Mouse (Mus musculus): ENCODE measurements around the gene Usp13. TPM values are rescaled to one million over a fixed set of nuclear protein-coding genes. Genes with fewer than 3 reads are reported as not detected.

Gene Usp13
- polyA plus RNA-seq, 1 experiment from 2014 or later = 6.0 TPM

DNA sequence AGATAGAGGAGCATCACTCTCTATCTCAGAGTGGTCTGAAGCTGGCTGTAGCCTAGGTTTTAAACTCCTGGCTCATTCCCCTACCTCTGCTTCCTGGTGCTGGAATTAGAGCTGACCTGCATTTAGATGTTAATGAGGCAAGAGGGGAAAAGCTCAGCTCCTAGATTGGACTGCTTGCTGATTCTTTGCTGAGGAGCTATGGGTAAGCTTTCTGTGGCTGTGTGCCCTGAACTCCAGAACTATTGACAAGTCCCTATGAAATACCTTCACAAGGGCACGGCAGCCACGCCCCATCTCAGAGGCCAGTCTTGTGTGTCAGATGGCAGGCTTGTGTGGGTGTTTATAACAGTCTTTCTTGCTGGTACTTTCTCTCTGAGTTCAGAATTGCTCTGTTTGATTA is 16.5 kb downstream of the Usp13 start:
- 37% methylated on average over 2 of the region's 2 CpGs for WGBS
- no peak for DNase-seq (ENCODE audit: low spot score)

DNA sequence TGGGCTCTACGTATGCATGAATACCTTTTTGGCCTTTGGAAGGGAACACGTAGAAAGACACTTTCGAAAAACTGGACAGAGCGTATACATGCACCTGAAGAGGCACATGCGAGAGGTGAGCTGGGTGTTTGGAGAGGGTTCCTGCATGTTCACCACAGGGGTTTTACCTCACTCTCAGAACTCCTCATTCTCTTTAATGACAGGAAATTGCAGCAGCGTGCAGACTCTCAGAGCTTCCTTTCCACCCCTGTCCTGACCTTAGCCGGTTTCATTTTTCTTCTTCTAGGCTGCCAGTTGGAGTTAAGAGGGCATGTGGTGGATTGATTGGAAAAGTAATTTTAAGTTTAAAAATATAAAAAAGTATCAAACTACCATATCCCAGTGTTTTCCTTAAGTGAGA is 20.5 kb downstream of the Usp13 start:
- no peaks in the 10 kb centered on the region for H3K9me3 ChIP-seq (replicated peaks; ENCODE audit: control insufficient read depth, low read length)

More for the DNA sequence above, 16.5 kb downstream of the Usp13 start:
- Histone ChIP-seq H3K4me1 (ENCODE audit: control insufficient read depth, insufficient read depth, low read length) (no peaks in the 10 kb centered on the region), H3K36me3 (ENCODE audit: control insufficient read depth, insufficient read depth, low read length) (no peaks in the 10 kb centered on the region), H3K4me3 (ENCODE audit: low read depth, low read length) (no peak overlapping the region), H3K27ac (ENCODE audit: low read depth, low read length) (no peak overlapping the region), H3K4me2 (ENCODE audit: low read length) (no peak overlapping the region), H3K27me3 (replicated peaks; ENCODE audit: control insufficient read depth, insufficient read depth, low read length) (no peaks in the 10 kb centered on the region), H3K9ac (ENCODE audit: low read length) (no peak overlapping the region), H3K9me3 (replicated peaks; ENCODE audit: control insufficient read depth, low read length) (no peaks in the 10 kb centered on the region)
- no peak for ATAC-seq

DNA sequence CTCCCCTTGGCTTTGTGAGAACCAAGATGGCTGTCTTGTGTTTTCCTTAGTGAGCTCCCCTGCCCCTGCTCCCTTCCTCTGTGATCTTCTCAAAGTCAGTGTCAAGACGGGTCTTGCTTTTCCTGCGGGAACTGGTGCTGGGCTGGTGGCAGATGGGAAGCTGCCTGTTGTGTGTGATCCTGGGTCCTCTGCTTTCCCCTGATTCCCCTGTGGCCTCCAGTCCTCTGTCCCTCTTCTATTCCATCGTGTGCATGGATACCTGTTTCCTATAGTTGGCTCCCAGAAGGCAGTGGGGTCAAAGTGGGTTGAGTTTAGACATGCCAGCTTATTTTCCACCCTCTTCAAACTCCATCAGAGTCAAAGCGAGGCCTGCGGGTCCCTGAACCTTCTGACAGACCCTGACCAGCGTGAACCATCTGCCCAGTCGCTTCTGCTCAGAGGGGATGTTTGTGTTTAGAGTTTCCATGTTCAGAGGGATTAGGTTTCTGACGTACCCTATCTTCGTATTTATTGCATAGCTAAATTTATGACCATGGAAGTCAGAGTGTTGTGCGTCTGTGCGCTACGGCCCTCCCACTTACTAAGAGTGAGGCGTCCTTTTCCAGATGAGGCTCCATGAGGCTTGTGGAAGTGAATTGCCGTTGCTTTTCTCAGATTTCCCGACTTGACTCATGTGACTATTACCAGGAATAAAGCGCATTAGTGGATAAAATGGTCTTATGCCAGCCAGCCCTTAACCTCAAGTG is 39.2 kb downstream of the Usp13 start:
- 94% methylated on average over 16 of the region's 16 CpGs for WGBS
- Histone ChIP-seq H3K9me3 (replicated peaks; ENCODE audit: control insufficient read depth, low read length) (no peaks in the 10 kb centered on the region), H3K27ac (ENCODE audit: low read depth, low read length) (no peak overlapping the region), H3K27me3 (replicated peaks; ENCODE audit: control insufficient read depth, insufficient read depth, low read length) (no peaks in the 10 kb centered on the region), H3K4me3 (ENCODE audit: low read depth, low read length) (no peak overlapping the region), H3K4me1 (ENCODE audit: control insufficient read depth, insufficient read depth, low read length) (no peaks in the 10 kb centered on the region), H3K36me3 (ENCODE audit: control insufficient read depth, insufficient read depth, low read length) (no peaks in the 10 kb centered on the region), H3K9ac (ENCODE audit: low read length) (no peak overlapping the region), H3K4me2 (ENCODE audit: low read length) (no peak overlapping the region)
- DNase-seq (ENCODE audit: low spot score) (no peak), ATAC-seq (no peak)

More for the DNA sequence above, 20.5 kb downstream of the Usp13 start:
- no peaks in the 10 kb centered on the region for H3K4me1 ChIP-seq (ENCODE audit: control insufficient read depth, insufficient read depth, low read length)
- ATAC-seq (no peak), DNase-seq (ENCODE audit: low spot score) (no peak)
- H3K4me3 ChIP-seq (ENCODE audit: low read depth, low read length) = no peak overlapping the region
- H3K27me3 ChIP-seq (replicated peaks; ENCODE audit: control insufficient read depth, insufficient read depth, low read length) = no peaks in the 10 kb centered on the region
- H3K36me3 ChIP-seq (ENCODE audit: control insufficient read depth, insufficient read depth, low read length) = no peaks in the 10 kb centered on the region; the same call in 1 of the 2 replicates
- H3K27ac ChIP-seq (ENCODE audit: low read depth, low read length) = no peak overlapping the region
- no peak overlapping the region for H3K9ac ChIP-seq (ENCODE audit: low read length)
- WGBS = 92% methylated on average over 7 of the region's 7 CpGs
- H3K4me2 ChIP-seq (ENCODE audit: low read length) = no peak overlapping the region

DNA sequence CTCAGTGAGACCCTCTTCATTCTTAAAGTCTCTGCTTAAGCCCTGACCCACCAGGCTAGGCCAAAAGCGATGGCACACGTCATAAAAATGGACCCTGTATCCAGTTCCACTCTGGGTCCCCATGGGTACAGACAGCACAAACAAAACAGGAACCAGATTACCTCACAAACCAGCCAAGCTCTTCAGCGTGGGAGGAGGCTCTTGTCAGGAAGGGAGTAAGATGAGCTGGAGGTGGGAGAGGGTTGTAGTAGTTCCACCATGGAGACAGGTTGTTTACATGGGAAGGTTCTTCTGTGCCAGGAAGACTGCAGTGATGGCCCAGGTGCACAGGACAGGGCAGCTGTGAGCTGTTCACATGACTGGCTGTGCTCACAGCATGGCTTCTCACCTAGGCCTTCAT is 53.7 kb downstream of the Usp13 start:
- no peak overlapping the region for H3K4me2 ChIP-seq (ENCODE audit: low read length)
- H3K4me3 ChIP-seq (ENCODE audit: low read depth, low read length) = no peak overlapping the region
- H3K9me3 ChIP-seq (replicated peaks; ENCODE audit: control insufficient read depth, low read length) = no peaks in the 10 kb centered on the region
- 86% methylated on average over 3 of the region's 3 CpGs for WGBS
- H3K9ac ChIP-seq (ENCODE audit: low read length) = no peak overlapping the region
- H3K27ac ChIP-seq (ENCODE audit: low read depth, low read length) = no peak overlapping the region
- DNase-seq (ENCODE audit: low spot score) = no peak
- H3K36me3 ChIP-seq (ENCODE audit: control insufficient read depth, insufficient read depth, low read length) = no peaks in the 10 kb centered on the region
- no peaks in the 10 kb centered on the region for H3K27me3 ChIP-seq (replicated peaks; ENCODE audit: control insufficient read depth, insufficient read depth, low read length)
- no peak for ATAC-seq
- H3K4me1 ChIP-seq (ENCODE audit: control insufficient read depth, insufficient read depth, low read length) = no peaks in the 10 kb centered on the region

DNA sequence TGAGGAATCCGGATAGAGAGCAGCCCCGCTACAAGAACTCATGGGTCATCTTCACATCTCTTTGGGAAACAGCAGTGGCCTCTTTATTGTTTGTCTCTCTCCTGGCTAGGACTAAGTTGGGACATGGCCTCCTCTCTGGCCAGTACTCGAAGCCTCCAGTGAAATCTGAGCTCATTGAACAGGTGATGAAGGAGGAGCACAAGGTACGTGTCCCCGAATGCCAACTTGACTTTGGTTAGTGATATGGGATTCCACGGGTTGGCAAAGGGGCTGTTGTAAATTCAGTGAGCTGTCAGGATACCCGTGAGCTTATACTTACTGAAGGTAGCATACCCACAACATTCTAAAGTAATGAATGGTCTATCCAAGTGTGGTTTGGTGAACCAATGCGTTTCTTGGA is 69.0 kb downstream of the Usp13 start:
- ATAC-seq = no peak

DNA sequence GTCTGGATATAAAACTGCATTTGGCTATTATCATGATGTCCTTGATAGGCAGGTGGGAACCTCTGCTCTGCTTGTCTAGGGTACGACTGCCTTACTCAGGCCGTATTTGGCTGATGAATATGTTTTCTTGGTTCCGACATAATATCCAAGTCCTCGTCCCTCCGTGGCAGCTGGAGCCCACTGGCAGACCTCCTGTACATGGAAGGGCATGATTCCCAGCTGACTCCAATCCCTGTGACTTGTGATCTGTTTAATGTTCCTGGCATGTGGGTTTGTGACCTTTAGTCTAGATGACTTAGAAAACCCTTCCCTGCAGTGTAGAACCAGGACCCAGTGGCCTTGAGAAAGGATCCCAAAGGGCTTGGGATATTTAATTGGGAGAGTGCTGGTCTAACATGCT is 71.5 kb downstream of the Usp13 start:
- no peaks in the 10 kb centered on the region for H3K9me3 ChIP-seq (replicated peaks; ENCODE audit: control insufficient read depth, low read length)
- no peak overlapping the region for H3K9ac ChIP-seq (ENCODE audit: low read length)
- H3K27me3 ChIP-seq (replicated peaks; ENCODE audit: control insufficient read depth, insufficient read depth, low read length) = no peaks in the 10 kb centered on the region
- 99% methylated on average over 5 of the region's 5 CpGs for WGBS
- H3K4me2 ChIP-seq (ENCODE audit: low read length) = no peak overlapping the region
- no peak for DNase-seq (ENCODE audit: low spot score)
- H3K36me3 ChIP-seq (ENCODE audit: control insufficient read depth, insufficient read depth, low read length) = peaks cover 3% of the 10 kb centered on the region; the same call in 1 of the 2 replicates
- no peaks in the 10 kb centered on the region for H3K4me1 ChIP-seq (ENCODE audit: control insufficient read depth, insufficient read depth, low read length)
- no peak overlapping the region for H3K4me3 ChIP-seq (ENCODE audit: low read depth, low read length)
- H3K27ac ChIP-seq (ENCODE audit: low read depth, low read length) = no peak overlapping the region
- ATAC-seq = no peak

More for the DNA sequence above, 69.0 kb downstream of the Usp13 start:
- H3K27me3 ChIP-seq (replicated peaks; ENCODE audit: control insufficient read depth, insufficient read depth, low read length) = no peaks in the 10 kb centered on the region
- H3K9ac ChIP-seq (ENCODE audit: low read length) = no peak overlapping the region
- H3K4me1 ChIP-seq (ENCODE audit: control insufficient read depth, insufficient read depth, low read length) = no peaks in the 10 kb centered on the region
- 93% methylated on average over 8 of the region's 8 CpGs for WGBS
- no peak overlapping the region for H3K27ac ChIP-seq (ENCODE audit: low read depth, low read length)
- no peak overlapping the region for H3K4me3 ChIP-seq (ENCODE audit: low read depth, low read length)
- DNase-seq (ENCODE audit: low spot score) = no peak
- H3K4me2 ChIP-seq (ENCODE audit: low read length) = no peak overlapping the region
- H3K9me3 ChIP-seq (replicated peaks; ENCODE audit: control insufficient read depth, low read length) = no peaks in the 10 kb centered on the region
- peaks cover 3% of the 10 kb centered on the region; the same call in 1 of the 2 replicates for H3K36me3 ChIP-seq (ENCODE audit: control insufficient read depth, insufficient read depth, low read length)

DNA sequence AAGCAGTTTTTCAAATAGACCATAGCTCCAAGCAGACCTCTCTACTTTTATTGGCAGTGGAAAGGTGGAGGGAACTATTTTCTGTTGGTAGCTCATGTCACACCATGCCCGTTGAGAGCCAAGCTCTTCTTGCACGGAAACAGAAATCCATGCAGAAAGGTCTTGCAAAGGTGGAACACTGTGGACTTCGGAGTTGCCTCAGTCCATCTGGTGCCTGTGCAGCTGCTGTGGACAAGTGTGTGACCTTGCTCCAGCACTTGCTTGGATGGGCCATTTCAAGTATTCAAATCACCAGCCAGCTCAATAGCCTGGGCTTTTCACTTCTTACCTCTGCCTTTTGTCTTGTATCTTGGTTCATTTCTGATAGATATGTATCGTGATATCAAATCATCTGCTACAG is 72.8 kb downstream of the Usp13 start:
- no peak overlapping the region for H3K4me3 ChIP-seq (ENCODE audit: low read depth, low read length)
- peaks cover 3% of the 10 kb centered on the region; the same call in 1 of the 2 replicates for H3K36me3 ChIP-seq (ENCODE audit: control insufficient read depth, insufficient read depth, low read length)
- ATAC-seq = no peak
- DNase-seq (ENCODE audit: low spot score) = no peak
- no peak overlapping the region for H3K27ac ChIP-seq (ENCODE audit: low read depth, low read length)
- WGBS = 93% methylated on average over 4 of the region's 4 CpGs
- H3K9me3 ChIP-seq (replicated peaks; ENCODE audit: control insufficient read depth, low read length) = no peaks in the 10 kb centered on the region
- no peaks in the 10 kb centered on the region for H3K4me1 ChIP-seq (ENCODE audit: control insufficient read depth, insufficient read depth, low read length)
- H3K4me2 ChIP-seq (ENCODE audit: low read length) = no peak overlapping the region
- H3K27me3 ChIP-seq (replicated peaks; ENCODE audit: control insufficient read depth, insufficient read depth, low read length) = no peaks in the 10 kb centered on the region
- no peak overlapping the region for H3K9ac ChIP-seq (ENCODE audit: low read length)

DNA sequence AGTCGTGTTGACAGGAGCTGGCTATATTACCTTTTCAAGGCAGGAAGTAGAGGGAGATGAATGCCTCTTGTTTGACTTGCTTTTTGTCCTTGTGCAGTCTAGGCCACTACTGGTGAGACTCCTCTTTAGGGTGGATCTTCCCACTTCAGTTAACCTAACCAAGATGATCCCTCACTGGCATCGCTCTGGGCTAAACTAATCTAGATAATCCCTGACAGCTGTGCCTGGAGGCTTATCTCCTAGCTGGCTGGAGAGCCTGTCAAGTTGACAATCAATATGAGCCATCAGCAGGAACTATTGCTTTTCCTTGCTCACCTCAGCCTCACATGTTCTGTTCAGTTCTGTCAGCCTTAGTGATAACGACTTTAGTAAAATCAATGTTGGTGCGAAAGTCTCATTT is 86.1 kb downstream of the Usp13 start:
- peaks cover 8% of the 10 kb centered on the region; the same call in 1 of the 2 replicates for H3K4me1 ChIP-seq (ENCODE audit: control insufficient read depth, insufficient read depth, low read length)
- no peak for ATAC-seq
- no peaks in the 10 kb centered on the region for H3K9me3 ChIP-seq (replicated peaks; ENCODE audit: control insufficient read depth, low read length)
- no peak overlapping the region for H3K4me3 ChIP-seq (ENCODE audit: low read depth, low read length)
- WGBS = 41% methylated on average over 4 of the region's 4 CpGs
- H3K4me2 ChIP-seq (ENCODE audit: low read length) = no peak overlapping the region
- no peak for DNase-seq (ENCODE audit: low spot score)
- no peaks in the 10 kb centered on the region for H3K27me3 ChIP-seq (replicated peaks; ENCODE audit: control insufficient read depth, insufficient read depth, low read length)
- H3K27ac ChIP-seq (ENCODE audit: low read depth, low read length) = no peak overlapping the region
- H3K9ac ChIP-seq (ENCODE audit: low read length) = no peak overlapping the region
- no peaks in the 10 kb centered on the region for H3K36me3 ChIP-seq (ENCODE audit: control insufficient read depth, insufficient read depth, low read length)

DNA sequence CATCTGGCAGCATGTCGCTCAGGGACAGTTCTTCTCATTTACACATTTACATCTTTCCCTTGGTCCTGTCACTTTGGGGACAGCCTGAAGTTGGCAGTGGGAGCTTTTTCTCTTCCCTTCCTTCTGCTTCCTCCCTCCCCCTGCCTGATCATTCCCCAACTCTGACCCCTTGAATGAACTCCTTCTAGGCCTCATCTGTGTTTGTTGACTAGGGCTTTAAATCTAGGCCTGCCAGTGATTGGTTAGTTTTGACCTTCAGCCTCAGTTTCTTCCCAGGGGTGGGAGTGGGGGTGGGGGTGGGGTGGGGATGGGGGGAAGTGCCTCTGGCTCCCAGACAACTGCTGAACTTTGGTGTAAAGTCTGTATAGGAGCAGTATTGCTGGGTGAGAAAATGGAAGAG is 87.3 kb downstream of the Usp13 start:
- Histone ChIP-seq H3K9ac (ENCODE audit: low read length) (no peak overlapping the region), H3K4me1 (ENCODE audit: control insufficient read depth, insufficient read depth, low read length) (peaks cover 8% of the 10 kb centered on the region; the same call in 1 of the 2 replicates), H3K9me3 (replicated peaks; ENCODE audit: control insufficient read depth, low read length) (no peaks in the 10 kb centered on the region), H3K27me3 (replicated peaks; ENCODE audit: control insufficient read depth, insufficient read depth, low read length) (no peaks in the 10 kb centered on the region), H3K4me2 (ENCODE audit: low read length) (no peak overlapping the region), H3K27ac (ENCODE audit: low read depth, low read length) (no peak overlapping the region), H3K36me3 (ENCODE audit: control insufficient read depth, insufficient read depth, low read length) (no peaks in the 10 kb centered on the region), H3K4me3 (ENCODE audit: low read depth, low read length) (no peak overlapping the region)
- 74% methylated on average over 1 of the region's 1 CpGs for WGBS
- DNase-seq (ENCODE audit: low spot score) (no peak), ATAC-seq (no peak)

All from forebrain, embryonic 14.5 days (tissue).